Mouse (Mus musculus): ENCODE data around the gene Rdh1.

DNA sequence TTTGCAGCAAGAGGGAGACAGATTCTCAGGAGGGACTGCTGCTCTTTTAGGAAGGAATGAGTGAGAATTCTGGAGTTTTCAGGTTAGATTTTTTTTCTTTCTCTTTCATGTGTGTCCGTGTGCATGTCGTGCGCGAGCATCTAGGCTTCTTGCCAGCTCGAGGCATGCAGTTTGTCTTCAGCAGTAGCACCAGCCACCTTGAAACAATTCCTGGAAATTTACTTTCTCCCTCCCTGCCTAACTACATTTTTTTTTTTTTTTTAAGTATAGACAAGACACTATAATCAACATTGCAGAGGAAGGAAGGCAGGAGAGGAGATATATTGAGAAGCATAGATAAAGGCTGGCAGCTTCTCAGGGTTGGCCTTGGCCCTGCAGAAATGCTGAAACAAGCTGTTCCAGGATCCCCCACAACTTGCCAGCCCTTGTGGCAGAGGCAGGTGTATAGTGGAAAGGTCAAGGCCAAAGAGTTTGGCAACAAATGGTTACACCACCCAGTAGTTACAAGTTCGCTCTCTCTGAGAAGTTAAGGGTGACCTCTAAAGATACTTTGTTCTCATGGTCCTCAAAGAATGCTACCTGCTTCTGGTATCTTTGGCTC is 4.9 kb upstream of the Rdh1 start:
- no peak for TF ChIP-seq CTCF (IDR thresholded peaks at IDR 0.05; ENCODE audit: extremely low read depth, insufficient read depth, insufficient read length, insufficient replicate concordance)
- TF ChIP-seq POLR2A (IDR thresholded peaks at IDR 0.05; ENCODE audit: low read depth, low read length) = no peak

All from spleen, adult 2 months (tissue).